Mouse (Mus musculus): ENCODE measurements at regions not wholly inside any gene's neighbourhood (a gene's known extent, or its start where the extent isn't known, plus 50 kb on each side); places are given as distances from the start of the nearest gene placed in this dataset.

DNA sequence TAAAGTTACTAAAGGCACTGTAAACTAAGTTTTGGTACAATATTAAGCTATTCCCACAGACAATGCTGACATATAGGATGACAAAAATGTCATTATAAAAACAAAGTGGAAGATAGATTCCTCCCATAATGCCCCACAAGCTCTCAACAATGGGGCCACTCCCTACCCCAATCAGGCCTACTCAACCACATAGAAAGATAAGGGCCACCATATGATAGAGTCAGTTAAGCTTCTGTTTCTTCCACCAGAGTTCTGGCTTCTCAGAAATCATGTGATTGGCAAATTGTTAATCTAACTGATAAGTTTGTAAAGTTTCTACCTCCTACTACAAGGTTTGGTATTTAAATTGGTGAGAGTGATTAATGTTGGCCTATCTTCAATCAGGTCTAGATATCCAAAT lies 1534.6 kb downstream of the Epha7 start:
- H3K9ac ChIP-seq: no peak overlapping the region
- H3K36me3 ChIP-seq (replicated peaks; ENCODE audit: control insufficient read depth, insufficient read depth): no peaks in the 10 kb centered on the region
- H3K4me2 ChIP-seq (replicated peaks): no peak overlapping the region
- ATAC-seq (ENCODE audit: low FRiP score) (no peak), DNase-seq (ENCODE audit: low spot score) (no peak)
- H3K27me3 ChIP-seq (ENCODE audit: control insufficient read depth, insufficient read depth, low read length): no peaks in the 10 kb centered on the region
- no peak overlapping the region for H3K4me3 ChIP-seq (replicated peaks; ENCODE audit: low read length)
- no peak overlapping the region for H3K27ac ChIP-seq
- no peaks in the 10 kb centered on the region for H3K9me3 ChIP-seq (ENCODE audit: control insufficient read depth, low read length)
- no peaks in the 10 kb centered on the region for H3K4me1 ChIP-seq (replicated peaks; ENCODE audit: control insufficient read depth, insufficient read depth, low read length)
